Mouse (Mus musculus) midbrain, embryonic 12.5 days (tissue): ENCODE data around the gene Mast3. TPM values are rescaled to one million over a fixed set of nuclear protein-coding genes. Genes with fewer than 3 reads are reported as not detected.

Source experiments
- ATAC-seq: fragments of 200-750 bp; cut with Nextera tagmentation; 2 replicates; pipeline ENCODE4 v1.8.0; 2017; ENCODE audit warnings: low read depth, moderate TSS enrichment, moderate library complexity; ENCODE audit not compliant: low FRiP score
- H3K27ac ChIP-seq: fragments of 300-500 bp; sonication (generic); replicated peaks from 2 replicates; pipeline ENCODE4 v1.5.1; 2016; ENCODE audit warnings: mild to moderate bottlenecking
- H3K27me3 ChIP-seq: fragments of 300-500 bp; sonication (generic); 2 replicates; pipeline ENCODE4 v1.6.1; 2016; ENCODE audit warnings: mild to moderate bottlenecking
- H3K36me3 ChIP-seq: fragments of 300-500 bp; sonication (generic); 2 replicates; pipeline ENCODE4 v1.6.1; 2016
- H3K4me1 ChIP-seq: fragments of 300-500 bp; sonication (generic); 2 replicates; pipeline ENCODE4 v1.6.1; 2016
- H3K4me2 ChIP-seq: fragments of 300-500 bp; sonication (generic); replicated peaks from 2 replicates; pipeline ENCODE4 v1.6.1; 2016; ENCODE audit warnings: mild to moderate bottlenecking, moderate library complexity
- H3K4me3 ChIP-seq: fragments of 300-500 bp; sonication (generic); 2 replicates; pipeline ENCODE4 v1.5.1; 2016; ENCODE audit warnings: mild to moderate bottlenecking
- H3K9ac ChIP-seq: fragments of 300-500 bp; sonication (generic); replicated peaks from 2 replicates; pipeline ENCODE4 v1.6.1; 2016; ENCODE audit warnings: mild to moderate bottlenecking, moderate library complexity
- H3K9me3 ChIP-seq: fragments of 300-500 bp; sonication (generic); 2 replicates; pipeline ENCODE4 v1.6.1; 2016; ENCODE audit warnings: mild to moderate bottlenecking
- WGBS: fragments of 180-500 bp; shearing (Covaris S2); methylation state at CpG from one replicate; pipeline ENCODE4 v1.1.7; 2016; 5-methylcytosine and 5-hydroxymethylcytosine counted together
- polyA plus RNA-seq: library from polyadenylated mRNA; unstranded; fragments of >200 nt; fragmentation: Nextera tagmentation; extraction: Ambion mirVana; gene quantifications from 2 replicates; pipeline ENCODE4 v1.2.1, GENCODE M21; 2016

Gene Mast3
- polyA plus RNA-seq, 1 experiment from 2014 or later = 18.0 TPM

GRCm38 (mm10) chr8:70771217-70771616 lies 33.6 kb downstream of the Mast3 start:
- WGBS = 91% methylated on average over 7 of the region's 7 CpGs
- Histone ChIP-seq H3K9ac (no peak overlapping the region), H3K27ac (no peak overlapping the region), H3K4me3 (no peak overlapping the region), H3K4me2 (no peak overlapping the region), H3K9me3 (no peaks in the 10 kb centered on the region), H3K27me3 (peaks cover 25% of the 10 kb centered on the region), H3K36me3 (peaks cover 68% of the 10 kb centered on the region), H3K4me1 (peaks cover 38% of the 10 kb centered on the region)
- no peak for ATAC-seq

GRCm38 (mm10) chr8:70770748-70771147 lies 34.1 kb downstream of the Mast3 start:
- Histone ChIP-seq H3K4me3 (no peak overlapping the region), H3K9me3 (no peaks in the 10 kb centered on the region), H3K27me3 (peaks cover 30% of the 10 kb centered on the region), H3K36me3 (peaks cover 68% of the 10 kb centered on the region), H3K4me2 (no peak overlapping the region), H3K4me1 (peaks cover 40% of the 10 kb centered on the region), H3K9ac (no peak overlapping the region), H3K27ac (no peak overlapping the region)
- WGBS = 96% methylated on average over 13 of the region's 13 CpGs
- ATAC-seq = no peak

GRCm38 (mm10) chr8:70769858-70770257 lies 35.0 kb downstream of the Mast3 start:
- Histone ChIP-seq H3K4me2 (no peak overlapping the region), H3K27me3 (peaks cover 37% of the 10 kb centered on the region), H3K9ac (no peak overlapping the region; the same call in 1 of the 2 replicates), H3K4me3 (no peak overlapping the region), H3K4me1 (peaks cover 36% of the 10 kb centered on the region), H3K36me3 (peaks cover 68% of the 10 kb centered on the region), H3K9me3 (no peaks in the 10 kb centered on the region), H3K27ac (no peak overlapping the region)
- 76% methylated on average over 12 of the region's 12 CpGs for WGBS
- no peak for ATAC-seq

GRCm38 (mm10) chr8:70769359-70769758 lies 35.5 kb downstream of the Mast3 start:
- no peaks in the 10 kb centered on the region for H3K9me3 ChIP-seq
- ATAC-seq = peak; percentile 77
- WGBS = 5% methylated on average over 26 of the region's 26 CpGs
- H3K27ac ChIP-seq = no peak overlapping the region
- H3K4me1 ChIP-seq = peaks cover 31% of the 10 kb centered on the region
- peak overlapping the region; percentile 3; the same call in 1 of the 2 replicates for H3K4me2 ChIP-seq
- peaks cover 39% of the 10 kb centered on the region for H3K27me3 ChIP-seq
- no peak overlapping the region for H3K4me3 ChIP-seq
- H3K36me3 ChIP-seq = peaks cover 63% of the 10 kb centered on the region
- no peak overlapping the region; the same call in 1 of the 2 replicates for H3K9ac ChIP-seq

GRCm38 (mm10) chr8:70768956-70769355 lies 35.9 kb downstream of the Mast3 start:
- 84% methylated on average over 16 of the region's 16 CpGs for WGBS
- H3K36me3 ChIP-seq = peaks cover 59% of the 10 kb centered on the region
- H3K4me3 ChIP-seq = no peak overlapping the region
- peaks cover 27% of the 10 kb centered on the region for H3K4me1 ChIP-seq
- H3K27ac ChIP-seq = no peak overlapping the region
- no peak overlapping the region for H3K4me2 ChIP-seq
- peaks cover 39% of the 10 kb centered on the region for H3K27me3 ChIP-seq
- no peak overlapping the region for H3K9ac ChIP-seq
- peak; percentile 1; the same call in 1 of the 2 replicates for ATAC-seq
- no peaks in the 10 kb centered on the region for H3K9me3 ChIP-seq

- ATAC-seq = no peak
- H3K27me3 ChIP-seq = peaks cover 39% of the 10 kb centered on the region
Measured at GRCm38 (mm10) chr8:70768231-70768776, 36.5 kb downstream of the Mast3 start.

GRCm38 (mm10) chr8:70767503-70767902 lies 37.4 kb downstream of the Mast3 start:
- no peak for ATAC-seq
- H3K4me3 ChIP-seq = no peak overlapping the region
- H3K4me2 ChIP-seq = no peak overlapping the region
- H3K4me1 ChIP-seq = peaks cover 19% of the 10 kb centered on the region
- H3K36me3 ChIP-seq = peaks cover 46% of the 10 kb centered on the region
- no peaks in the 10 kb centered on the region for H3K9me3 ChIP-seq
- peaks cover 39% of the 10 kb centered on the region for H3K27me3 ChIP-seq
- H3K27ac ChIP-seq = no peak overlapping the region
- no peak overlapping the region for H3K9ac ChIP-seq
- WGBS = 70% methylated on average over 6 of the region's 6 CpGs

More at GRCm38 (mm10) chr8:70768231-70768776, 36.5 kb downstream of the Mast3 start:
- WGBS = 95% methylated on average over 32 of the region's 32 CpGs
- H3K9me3 ChIP-seq = no peaks in the 10 kb centered on the region
- H3K4me3 ChIP-seq = no peak overlapping the region
- no peak overlapping the region for H3K9ac ChIP-seq
- peaks cover 21% of the 10 kb centered on the region for H3K4me1 ChIP-seq
- no peak overlapping the region for H3K4me2 ChIP-seq
- no peak overlapping the region for H3K27ac ChIP-seq
- peaks cover 53% of the 10 kb centered on the region for H3K36me3 ChIP-seq

- Histone ChIP-seq H3K27me3 (peaks cover 39% of the 10 kb centered on the region), H3K4me1 (peaks cover 19% of the 10 kb centered on the region), H3K9me3 (no peaks in the 10 kb centered on the region), H3K4me3 (peak overlapping the region; percentile 32), H3K27ac (no peak overlapping the region), H3K4me2 (peak overlapping the region; percentile 55), H3K9ac (peak overlapping the region; percentile 51), H3K36me3 (peaks cover 39% of the 10 kb centered on the region)
- 6% methylated on average over 21 of the region's 21 CpGs for WGBS
- ATAC-seq = 0 out of 2 replicates have a peak, but pooled peaks have one; percentile 8
Measured at GRCm38 (mm10) chr8:70766571-70767440, 38.0 kb downstream of the Mast3 start.

- Histone ChIP-seq H3K36me3 (peaks cover 31% of the 10 kb centered on the region), H3K27me3 (peaks cover 36% of the 10 kb centered on the region), H3K4me2 (peak overlapping the region; percentile 55), H3K9me3 (no peaks in the 10 kb centered on the region), H3K27ac (no peak overlapping the region), H3K4me1 (peaks cover 19% of the 10 kb centered on the region), H3K9ac (peak overlapping the region; percentile 51), H3K4me3 (peak overlapping the region; percentile 32)
- WGBS = 2% methylated on average over 34 of the region's 34 CpGs
- ATAC-seq = no peak
Measured at GRCm38 (mm10) chr8:70765838-70766570, 38.9 kb downstream of the Mast3 start.

GRCm38 (mm10) chr8:70765329-70765728 lies 39.5 kb downstream of the Mast3 start:
- WGBS = 75% methylated on average over 9 of the region's 9 CpGs

GRCm38 (mm10) chr8:70764676-70765075 lies 40.2 kb downstream of the Mast3 start:
- 92% methylated on average over 13 of the region's 13 CpGs for WGBS
- no peak overlapping the region for H3K4me2 ChIP-seq

More at GRCm38 (mm10) chr8:70765329-70765728, 39.5 kb downstream of the Mast3 start:
- Histone ChIP-seq H3K9me3 (no peaks in the 10 kb centered on the region), H3K36me3 (peaks cover 24% of the 10 kb centered on the region), H3K27me3 (peaks cover 31% of the 10 kb centered on the region), H3K9ac (no peak overlapping the region), H3K4me3 (no peak overlapping the region), H3K4me2 (peak overlapping the region; percentile 55), H3K27ac (no peak overlapping the region), H3K4me1 (peaks cover 21% of the 10 kb centered on the region)
- no peak for ATAC-seq

More at GRCm38 (mm10) chr8:70764676-70765075, 40.2 kb downstream of the Mast3 start:
- ATAC-seq = no peak
- no peak overlapping the region for H3K9ac ChIP-seq
- H3K36me3 ChIP-seq = peaks cover 17% of the 10 kb centered on the region
- peaks cover 27% of the 10 kb centered on the region for H3K4me1 ChIP-seq
- H3K9me3 ChIP-seq = no peaks in the 10 kb centered on the region
- no peak overlapping the region for H3K4me3 ChIP-seq
- H3K27me3 ChIP-seq = peaks cover 31% of the 10 kb centered on the region
- H3K27ac ChIP-seq = no peak overlapping the region
